Mouse (Mus musculus): ENCODE measurements around the gene Nrsn2.

Gene Nrsn2

DNA sequence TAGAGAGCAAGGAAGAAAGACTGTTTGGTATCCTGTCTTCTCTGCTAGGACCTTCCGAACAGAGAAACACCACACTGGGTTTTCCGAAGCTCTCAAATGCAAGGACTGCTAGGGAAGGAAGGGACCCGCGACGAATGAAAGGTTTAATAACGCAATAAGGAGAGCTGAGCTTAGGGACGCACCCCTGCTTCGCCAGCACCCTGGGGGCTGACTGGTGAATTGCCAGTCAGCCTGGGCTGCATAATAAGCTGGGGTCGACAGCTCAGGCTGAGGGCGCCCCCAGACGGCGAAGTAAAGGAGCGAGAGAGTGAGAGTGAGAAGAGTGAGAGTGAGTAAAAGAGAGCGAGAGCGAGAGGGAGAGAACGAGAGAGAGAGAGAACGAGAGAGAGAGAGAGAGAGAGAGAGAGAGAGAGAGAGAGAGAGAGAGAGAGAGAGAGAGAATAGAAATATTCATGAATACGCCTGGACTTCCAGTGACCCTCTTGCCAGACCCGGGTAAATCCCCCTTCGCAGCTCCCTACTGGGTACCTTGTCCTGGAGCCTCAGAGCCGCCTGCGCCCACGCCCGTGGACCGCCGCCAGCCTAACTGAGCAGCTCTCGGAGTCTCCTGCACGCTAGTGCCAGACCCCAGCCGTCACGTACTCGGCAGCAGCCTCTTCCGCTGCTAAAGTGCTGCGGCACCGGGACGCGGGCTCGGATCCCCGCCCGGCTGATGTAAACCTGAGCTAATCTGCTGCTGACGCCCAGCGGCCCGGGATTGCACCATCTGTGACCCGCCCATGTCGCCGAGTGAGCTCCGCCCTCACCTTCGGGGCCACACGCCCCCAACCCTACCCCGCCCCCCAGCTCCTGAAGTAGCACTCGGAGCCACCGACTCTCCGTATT, 32.9 kb downstream of the Nrsn2 start, which contains the start of gene Trib3:
Gene Trib3 (minus strand): TSS at position 704 of the 885 bp plus-strand sequence.
- peak; percentile 88 for DNase-seq (ENCODE audit: low spot score)

DNA sequence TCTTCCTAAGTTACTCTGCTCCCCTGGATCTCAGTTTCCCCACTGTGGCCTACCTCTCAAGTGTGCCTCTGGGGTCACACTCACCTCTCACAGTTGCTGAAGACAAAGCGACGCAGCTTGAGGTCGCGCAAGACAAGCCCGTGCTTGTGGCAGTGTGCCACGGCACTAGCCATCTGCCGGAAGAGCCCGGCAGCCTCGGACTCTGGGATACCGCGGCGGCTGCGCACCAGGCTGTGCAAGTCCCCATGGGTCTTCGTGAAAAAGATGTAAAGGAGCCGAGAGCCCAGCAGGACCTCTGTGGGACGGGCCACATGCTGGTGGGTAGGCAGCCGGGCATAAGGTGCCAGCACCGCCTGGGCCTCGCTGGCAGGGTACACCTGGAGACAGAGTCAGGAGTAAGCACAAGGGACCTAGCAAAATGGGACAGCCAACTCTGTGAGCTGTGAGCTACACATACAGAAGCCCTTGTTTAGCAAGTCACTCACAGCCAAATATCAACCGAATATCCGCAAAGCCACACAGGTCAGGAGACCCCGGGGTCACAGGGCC, 36.7 kb downstream of the Nrsn2 start:
- no peak for DNase-seq (ENCODE audit: low spot score)

DNA sequence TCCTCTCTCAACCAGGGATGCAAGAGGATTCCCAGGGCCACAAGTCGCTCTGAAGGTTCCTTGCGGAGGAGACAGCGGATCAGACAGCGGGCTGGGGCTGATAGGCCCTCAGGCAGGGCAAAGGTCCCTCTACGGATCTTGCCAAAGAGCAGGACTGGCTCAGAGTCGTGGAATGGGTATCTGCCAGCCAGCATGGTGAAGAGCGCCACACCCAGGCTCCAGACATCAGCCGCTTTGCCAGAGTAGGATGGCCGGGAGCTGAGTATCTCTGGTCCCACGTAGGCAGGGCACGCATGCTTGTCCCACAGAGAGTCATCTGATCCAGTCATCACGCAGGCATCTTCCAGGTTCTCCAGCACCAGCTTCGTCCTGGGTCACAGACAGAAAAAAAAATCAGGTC, 38.1 kb downstream of the Nrsn2 start:
- DNase-seq (ENCODE audit: low spot score): no peak

DNA sequence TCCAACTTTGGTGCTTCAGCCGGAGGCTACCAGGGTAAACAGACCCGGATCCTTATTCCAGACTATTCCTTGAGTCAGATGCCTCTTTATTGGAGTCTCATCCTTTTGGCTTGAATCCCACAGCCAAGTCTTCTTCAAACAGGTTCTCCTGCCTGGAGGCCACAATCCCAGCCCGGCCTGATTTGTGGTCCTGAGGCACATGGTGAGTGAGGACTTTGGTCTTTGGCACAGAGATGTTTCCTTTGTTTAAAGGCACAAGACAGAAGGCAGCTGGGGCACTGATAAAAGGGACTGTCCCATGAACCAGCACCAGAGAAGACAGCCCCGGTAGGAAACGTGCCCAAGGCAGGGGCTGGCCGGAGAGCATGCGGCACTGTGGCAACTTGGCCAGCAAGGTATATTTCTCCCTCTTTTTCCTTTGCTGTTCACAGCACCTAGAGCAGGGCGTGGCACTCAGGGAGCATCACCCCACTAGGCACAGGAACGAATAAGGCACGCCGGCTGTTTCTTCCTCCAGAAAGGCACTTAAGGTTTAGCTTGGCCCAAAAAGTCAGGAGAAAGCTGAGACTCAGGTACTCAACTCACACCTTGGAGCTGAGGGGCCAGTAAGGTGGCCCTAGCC, 38.7 kb downstream of the Nrsn2 start:
- no peak for DNase-seq (ENCODE audit: low spot score)

DNA sequence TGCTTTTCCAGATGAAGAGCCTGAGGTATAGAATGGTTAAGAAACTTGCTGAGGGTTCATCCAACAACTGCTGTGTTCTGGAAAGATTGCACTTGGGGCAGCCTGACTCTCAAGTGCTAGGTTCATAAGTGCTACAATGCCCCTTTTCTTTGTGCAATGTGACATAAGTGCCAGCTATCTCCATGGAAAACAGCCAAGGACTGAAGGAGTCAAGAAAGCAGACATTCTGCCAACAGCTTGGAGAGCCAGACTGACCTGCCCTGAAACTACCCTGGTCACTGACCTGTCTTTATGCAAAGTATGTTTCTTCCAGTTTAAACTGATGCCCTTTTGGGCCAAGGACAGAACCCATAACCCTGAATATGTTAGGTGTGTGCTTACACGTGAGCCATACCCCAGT, 39.6 kb downstream of the Nrsn2 start:
- peak; percentile 85 for DNase-seq (ENCODE audit: low spot score)

DNA sequence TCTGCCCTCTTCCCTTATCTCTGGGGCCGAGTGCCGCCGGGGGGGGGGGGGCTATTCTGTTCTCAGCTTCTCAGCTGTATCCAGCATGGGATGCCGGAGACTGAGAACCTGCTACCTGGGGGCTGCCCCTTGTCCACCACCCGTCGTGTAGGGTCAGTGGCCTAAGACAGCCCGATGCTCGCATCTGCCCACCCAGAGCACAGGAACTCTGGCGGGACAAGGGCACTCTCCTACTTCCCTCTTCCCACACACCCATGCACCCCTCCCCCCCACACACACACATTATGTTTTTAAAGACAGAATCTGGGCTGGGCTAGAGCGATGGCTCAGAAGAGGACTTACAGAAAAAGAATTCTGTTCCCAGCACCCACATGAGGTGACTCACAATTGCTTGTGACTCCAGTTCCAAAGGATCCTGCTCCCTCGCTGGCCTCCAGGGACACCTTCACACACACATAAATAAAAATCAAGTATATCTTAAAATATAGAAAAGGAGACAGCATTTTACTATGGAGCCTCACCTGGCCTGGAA, 41.1 kb downstream of the Nrsn2 start:
- no peak for DNase-seq (ENCODE audit: low spot score)

DNA sequence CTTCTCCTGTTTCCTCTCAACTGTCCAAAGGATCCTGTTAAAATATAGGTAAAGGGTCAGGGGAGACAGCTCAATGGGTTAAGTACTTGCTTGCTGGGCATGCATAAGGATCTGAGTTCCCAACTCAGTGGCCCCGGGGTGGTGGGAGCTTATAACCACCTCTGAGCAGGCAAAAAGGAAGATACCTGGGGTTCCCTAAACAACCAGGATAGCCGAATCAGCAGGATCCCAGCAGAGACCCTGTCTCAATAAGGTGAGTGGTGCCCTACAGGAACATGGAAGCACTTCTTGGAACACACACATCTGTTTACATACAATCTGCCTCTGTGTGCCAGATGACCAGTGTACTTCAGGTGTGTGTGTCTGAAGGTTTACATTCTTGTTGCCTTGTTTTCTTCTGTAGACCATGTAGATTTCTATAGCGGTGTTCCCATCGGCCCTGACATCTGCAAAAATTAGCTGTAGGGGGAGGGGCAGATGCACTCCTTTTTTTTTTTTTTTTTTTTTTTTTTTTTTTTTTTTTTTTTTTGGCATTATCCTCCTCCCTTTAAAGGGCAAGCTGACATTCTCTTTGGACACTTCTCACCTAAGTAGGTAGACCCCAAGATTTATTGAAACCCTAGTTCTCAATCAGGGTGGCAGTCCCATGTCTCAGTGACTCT, 43.0 kb downstream of the Nrsn2 start:
- DNase-seq (ENCODE audit: low spot score): no peak

DNA sequence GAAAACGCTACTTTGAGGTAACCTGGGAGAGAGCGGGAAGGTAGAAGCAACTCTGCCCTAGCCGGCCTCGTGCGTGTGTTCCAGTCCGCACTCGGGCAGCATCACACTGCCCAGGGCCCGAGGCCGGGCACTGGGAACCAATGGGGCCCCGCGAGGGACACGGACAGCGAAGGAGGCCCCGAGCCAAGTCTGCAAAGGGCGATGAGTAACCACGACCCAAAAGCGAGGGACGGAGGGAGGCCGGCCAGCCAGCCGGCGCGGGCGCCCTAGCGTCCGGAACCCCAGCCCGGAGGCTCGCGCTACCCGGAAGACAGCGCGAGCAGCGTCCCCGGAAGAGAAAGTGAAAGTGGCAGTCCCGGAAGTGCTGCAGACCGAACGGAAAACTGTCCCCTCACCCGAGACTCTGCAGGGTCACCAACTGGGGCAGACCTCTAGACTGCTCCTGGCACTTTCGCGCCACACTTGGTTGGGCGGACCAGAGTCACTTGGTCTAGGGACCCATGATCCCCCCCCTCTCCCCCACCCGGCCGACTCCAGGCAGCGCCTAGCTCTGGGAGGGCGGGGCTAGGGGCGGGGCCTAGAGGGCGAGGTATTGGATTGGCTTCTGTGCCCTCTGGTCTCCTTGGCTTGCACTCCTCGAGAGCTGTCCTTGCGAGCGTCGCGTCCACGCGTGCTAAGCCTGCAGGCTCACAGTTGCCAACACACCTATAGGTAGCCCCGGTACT, 44.2 kb downstream of the Nrsn2 start, which contains the start of gene Rbck1:
Gene Rbck1 (minus strand): TSS at position 553 of the 725 bp plus-strand sequence.
- DNase-seq (ENCODE audit: low spot score): peak; percentile 90

DNA sequence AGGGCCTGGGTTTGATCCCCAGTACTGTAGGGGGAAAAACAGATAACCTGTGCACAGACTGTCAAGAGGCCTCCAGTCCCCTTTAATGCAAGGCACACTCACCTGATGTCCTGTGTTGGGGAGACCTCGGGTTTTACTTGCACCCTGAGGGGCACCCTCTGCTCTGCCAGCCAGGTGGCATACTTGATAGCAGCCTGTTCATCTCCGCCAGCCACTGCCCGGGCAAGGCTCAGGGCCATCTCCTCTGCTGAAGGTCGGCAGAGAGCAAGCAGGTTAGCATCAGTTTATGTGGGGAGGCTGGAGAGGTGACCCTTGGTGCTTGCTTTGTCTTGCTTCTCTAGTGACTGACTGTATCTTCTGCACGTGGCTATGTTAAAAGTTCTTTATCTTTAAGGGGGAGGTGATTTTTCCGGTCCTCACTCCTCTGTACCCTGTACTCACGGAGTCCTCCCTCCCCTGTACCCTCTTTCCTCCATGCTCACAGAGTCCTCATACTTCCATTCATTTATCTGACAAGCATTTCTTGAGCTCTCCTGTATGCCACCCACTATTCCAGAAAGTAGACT, 45.5 kb downstream of the Nrsn2 start:
- no peak for DNase-seq (ENCODE audit: low spot score)

DNA sequence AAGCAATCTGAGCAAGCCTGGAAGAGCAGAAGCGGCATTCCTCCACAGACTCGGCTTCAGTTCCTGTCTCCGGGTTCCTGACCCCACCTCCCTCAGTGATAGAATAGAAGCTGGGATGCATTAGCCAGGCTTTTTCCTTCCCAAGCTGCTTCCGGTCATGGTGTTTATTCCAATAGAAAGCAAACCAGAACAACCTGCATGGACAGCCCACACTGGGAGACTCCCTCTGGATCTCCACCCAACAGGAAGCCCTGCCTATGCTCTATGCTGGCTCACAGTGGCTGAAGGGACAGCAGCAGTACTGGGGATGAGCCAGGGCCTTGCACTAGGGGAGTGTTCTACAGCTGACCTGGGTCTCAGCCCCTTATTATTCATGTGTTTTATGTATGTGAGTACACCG, 48.5 kb downstream of the Nrsn2 start:
- peak; percentile 50 for DNase-seq (ENCODE audit: low spot score)

DNA sequence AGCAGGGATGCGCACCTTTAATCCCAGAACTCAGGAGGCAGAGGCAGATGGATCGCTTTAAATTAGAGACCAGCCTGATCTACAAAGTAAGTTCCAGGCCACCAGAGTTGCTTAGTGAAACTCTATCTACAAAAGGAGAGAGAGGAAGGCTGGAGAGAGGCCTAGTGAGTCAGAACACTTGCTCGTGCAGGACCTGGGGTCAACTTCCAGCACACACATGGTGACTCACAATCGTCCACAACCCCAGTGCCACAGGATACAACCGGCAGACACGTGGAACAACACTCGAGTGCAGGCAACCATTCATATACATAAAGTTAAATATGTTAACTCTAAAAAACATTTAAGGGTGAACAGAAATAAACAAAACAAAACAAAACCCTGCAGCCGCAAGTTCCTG, 49.8 kb downstream of the Nrsn2 start:
- DNase-seq (ENCODE audit: low spot score): no peak

DNA sequence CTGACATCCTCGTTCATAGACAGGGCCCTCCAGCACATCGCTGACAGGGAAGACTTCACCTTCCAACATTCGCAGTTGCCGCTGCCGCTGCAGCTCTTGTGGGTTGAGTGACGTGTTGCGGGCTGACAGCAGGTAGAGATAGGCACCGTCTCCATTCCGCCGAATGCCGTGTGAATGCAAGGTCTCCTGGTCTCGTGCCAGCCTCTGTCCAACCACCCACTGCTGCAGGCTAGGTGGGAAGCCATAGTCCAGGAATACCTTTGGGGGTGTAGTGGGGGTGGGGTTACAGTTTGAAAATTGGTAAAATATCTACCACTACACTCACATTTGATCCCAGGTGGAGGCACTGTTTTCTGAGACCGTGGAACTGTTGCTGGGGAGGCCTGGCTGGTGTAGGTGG, 50.3 kb downstream of the Nrsn2 start:
- DNase-seq (ENCODE audit: low spot score): no peak

DNA sequence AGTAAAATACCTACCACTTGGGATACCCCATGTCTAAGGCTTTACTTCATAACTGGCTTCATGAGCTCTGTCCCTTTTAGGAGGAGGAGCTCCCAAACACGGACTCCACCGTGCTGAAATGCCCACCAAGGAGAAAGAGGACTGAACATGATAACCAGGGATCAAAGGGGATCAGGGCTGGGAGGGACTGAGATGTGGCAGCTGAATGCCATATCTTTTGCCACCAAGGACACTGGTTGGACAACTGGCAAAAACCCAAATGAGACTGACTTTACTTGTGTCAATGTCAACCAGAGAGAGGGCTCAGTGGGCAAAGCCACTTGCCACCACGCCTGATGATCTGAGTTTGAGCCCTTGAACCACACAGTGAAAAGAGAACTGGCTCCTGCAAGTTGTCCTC, 51.6 kb downstream of the Nrsn2 start:
- DNase-seq (ENCODE audit: low spot score): no peak

DNA sequence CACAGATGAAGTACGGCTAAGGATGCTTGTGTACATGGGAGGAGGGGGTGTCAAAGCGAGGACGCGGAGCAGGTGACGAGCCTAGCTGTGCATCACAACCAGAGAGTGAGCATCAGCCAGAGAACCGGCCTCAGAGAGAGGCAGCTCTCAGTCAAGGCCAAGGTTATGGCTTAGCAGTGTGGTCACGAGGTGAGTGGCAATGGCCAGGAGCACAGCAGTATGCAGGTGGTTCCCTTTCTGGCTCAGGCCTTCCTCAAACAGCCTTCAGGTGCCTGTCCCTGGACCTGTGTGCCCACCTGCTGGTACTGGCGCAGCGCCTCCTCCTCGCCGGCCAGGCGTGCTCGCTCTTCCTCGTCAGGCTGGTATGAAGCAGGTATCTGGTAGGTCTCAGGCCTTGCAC, 52.5 kb downstream of the Nrsn2 start:
- no peak for DNase-seq (ENCODE audit: low spot score)

DNA sequence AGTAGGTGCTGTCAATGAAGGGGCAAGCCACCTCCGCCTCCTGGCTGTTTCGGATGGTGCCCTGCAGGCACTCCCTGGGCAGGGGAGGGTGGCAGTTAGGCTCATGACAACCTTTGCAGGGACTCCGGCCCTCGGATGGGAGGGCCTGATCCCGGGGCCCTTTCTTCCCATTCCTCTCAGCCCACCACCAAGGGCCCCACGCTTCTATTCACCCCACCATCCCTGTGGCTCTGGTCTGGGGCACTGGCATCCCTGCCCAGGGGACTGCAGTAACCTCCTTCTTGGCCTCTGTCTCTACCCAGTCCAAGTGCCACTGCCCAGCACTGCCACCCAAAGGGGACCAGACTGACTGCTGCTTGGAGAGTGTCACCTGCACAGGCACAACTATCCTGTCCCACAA, 54.2 kb downstream of the Nrsn2 start:
- DNase-seq (ENCODE audit: low spot score): no peak

DNA sequence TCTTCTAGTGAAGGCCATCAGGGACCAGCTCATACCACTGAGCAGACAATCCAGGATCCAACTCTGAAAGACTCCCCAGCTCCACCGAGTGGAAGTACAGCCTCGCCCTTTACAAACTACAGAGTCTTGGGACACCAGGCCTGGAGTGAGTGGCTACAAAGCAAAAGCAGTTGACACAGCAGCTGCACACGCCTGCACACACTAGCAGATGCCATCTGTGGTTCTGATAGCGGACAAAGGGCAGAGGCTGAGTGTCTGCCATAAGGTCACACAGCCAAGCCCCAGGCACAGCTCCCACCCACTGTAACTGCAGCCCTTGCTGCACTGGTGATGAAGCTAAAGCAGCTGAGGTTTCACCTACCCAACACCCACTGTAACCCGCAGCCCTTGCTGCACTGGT, 54.9 kb downstream of the Nrsn2 start:
- no peak for DNase-seq (ENCODE audit: low spot score)
